Mouse (Mus musculus): ENCODE data around the gene Galk1.

GRCm38 (mm10) chr11:116019976-116020411 lies 7.5 kb upstream of the Galk1 start:
- TF ChIP-seq EP300 (IDR thresholded peaks at IDR 0.05; ENCODE audit: low read depth) (no peak), CTCF (IDR thresholded peaks at IDR 0.05; ENCODE audit: low read depth) (no peak)

Measured in liver, embryonic 14.5 days (tissue).